Mouse (Mus musculus): Measurements from ENCODE around the gene 1700025G04Rik.

DNA sequence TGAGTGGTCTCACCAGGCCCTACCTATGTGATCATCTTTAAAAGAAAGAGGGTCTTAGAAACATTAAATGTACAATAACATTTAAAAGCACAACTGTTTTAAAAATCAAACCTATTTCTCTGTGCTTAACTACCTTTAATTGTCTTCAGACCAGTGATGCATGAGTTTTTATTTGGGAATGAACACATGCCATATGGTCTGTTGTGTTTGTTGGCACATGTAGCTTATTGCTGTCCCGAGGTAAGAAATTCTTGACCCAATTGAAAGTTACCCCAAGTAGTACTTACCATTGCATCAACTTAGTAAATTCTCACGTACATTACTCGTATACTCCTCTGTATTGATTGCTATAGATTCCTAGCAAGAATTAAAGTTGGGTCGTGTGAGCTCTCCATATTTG lies 254.7 kb downstream of the 1700025G04Rik start:
- TF ChIP-seq CTCF (conservative IDR thresholded peaks at IDR 0.05; ENCODE audit: low read length) (no peak), NANOG (IDR thresholded peaks at IDR 0.05; ENCODE audit: borderline replicate concordance, low read length) (no peak), POU5F1 (IDR thresholded peaks at IDR 0.05; ENCODE audit: borderline replicate concordance, low read length) (no peak)
